Mouse (Mus musculus): Measurements from ENCODE around the gene Tor1aip1. TPM values are rescaled to one million over a fixed set of nuclear protein-coding genes. Genes with fewer than 3 reads are reported as not detected.
A peak's percentile ranks its signal among the peaks of the same experiment; 100 is the strongest.

Tor1aip1 gene
- polyA plus RNA-seq, 1 experiment from 2014 or later = 45.8 TPM

- Histone ChIP-seq H3K36me3 (no peaks in the 10 kb centered on the region), H3K9ac (no peak overlapping the region), H3K27ac (no peak overlapping the region), H3K4me2 (no peak overlapping the region), H3K9me3 (replicated peaks) (no peaks in the 10 kb centered on the region), H3K4me1 (peaks cover 7% of the 10 kb centered on the region; the same call in 1 of the 2 replicates), H3K27me3 (no peaks in the 10 kb centered on the region), H3K4me3 (replicated peaks) (no peak overlapping the region)
- WGBS = 84% methylated on average over 2 of the region's 2 CpGs
- no peak for ATAC-seq (replicated peaks; ENCODE audit: low FRiP score)
These were observed 48.7 kb downstream of the Tor1aip1 start for GRCm38 (mm10) chr1:155987625-155988024.

GRCm38 (mm10) chr1:155974931-155975330 lies 61.3 kb downstream of the Tor1aip1 start:
- Histone ChIP-seq H3K9me3 (replicated peaks) (no peaks in the 10 kb centered on the region), H3K27me3 (no peaks in the 10 kb centered on the region), H3K4me1 (peaks cover 14% of the 10 kb centered on the region), H3K27ac (no peak overlapping the region), H3K9ac (no peak overlapping the region), H3K36me3 (no peaks in the 10 kb centered on the region), H3K4me2 (no peak overlapping the region), H3K4me3 (replicated peaks) (no peak overlapping the region)
- WGBS = 51% methylated on average over 2 of the region's 2 CpGs
- ATAC-seq (replicated peaks; ENCODE audit: low FRiP score) = no peak

GRCm38 (mm10) chr1:155973719-155974379 lies 62.4 kb downstream of the Tor1aip1 start:
- Histone ChIP-seq H3K9ac (peak overlapping the region; percentile 53), H3K27ac (peak overlapping the region; percentile 94), H3K9me3 (replicated peaks) (no peaks in the 10 kb centered on the region), H3K4me3 (replicated peaks) (peak overlapping the region; percentile 100), H3K4me1 (peaks cover 19% of the 10 kb centered on the region), H3K27me3 (no peaks in the 10 kb centered on the region), H3K4me2 (peak overlapping the region; percentile 61), H3K36me3 (no peaks in the 10 kb centered on the region)
- ATAC-seq (replicated peaks; ENCODE audit: low FRiP score) = peak; percentile 5; the same call in 1 of the 2 replicates
- 4% methylated on average over 19 of the region's 19 CpGs for WGBS

GRCm38 (mm10) chr1:155973068-155973718 lies 63.1 kb downstream of the Tor1aip1 start, which contains the start of gene Cep350:
TSS of gene Cep350 (minus strand) at chr1:155973255.
- Histone ChIP-seq H3K4me3 (replicated peaks) (peak within 1 kb of the TSS; percentile 100), H3K27me3 (no peaks in the 10 kb centered on the region), H3K36me3 (no peaks in the 10 kb centered on the region), H3K9me3 (replicated peaks) (no peaks in the 10 kb centered on the region), H3K4me1 (peaks cover 19% of the 10 kb centered on the region), H3K27ac (peak within 1 kb of the TSS; percentile 94), H3K9ac (peak within 1 kb of the TSS; percentile 98), H3K4me2 (peak within 1 kb of the TSS; percentile 66)
- peak; percentile 99 for ATAC-seq (replicated peaks; ENCODE audit: low FRiP score)
- WGBS = 0% methylated on average over 48 of the region's 57 CpGs

- H3K9me3 ChIP-seq (replicated peaks) = no peaks in the 10 kb centered on the region
- H3K27me3 ChIP-seq = no peaks in the 10 kb centered on the region
- ATAC-seq (replicated peaks; ENCODE audit: low FRiP score) = peak; percentile 79
- under 1% methylated on average over 48 of the region's 51 CpGs for WGBS
- H3K36me3 ChIP-seq = 0 out of 2 replicates have a peak, but pooled peaks cover 4% of the 10 kb centered on the region
- H3K4me2 ChIP-seq = peak overlapping the region; percentile 66
- H3K4me1 ChIP-seq = peaks cover 19% of the 10 kb centered on the region
- H3K9ac ChIP-seq = peak overlapping the region; percentile 98
- peak overlapping the region; percentile 100 for H3K4me3 ChIP-seq (replicated peaks)
- H3K27ac ChIP-seq = peak overlapping the region; percentile 94
These were observed 63.9 kb downstream of the Tor1aip1 start for GRCm38 (mm10) chr1:155972146-155973067.

Other genes with a start within 250 kb of the Tor1aip1 start
- gene Qsox1, start 223.6 kb downstream of the Tor1aip1 start, polyA plus RNA-seq (2015; fragmentation: Nextera tagmentation; extraction: Ambion mirVana) = 28.2 and 29.4 TPM in 2 replicates
- gene Cep350, start 63.2 kb downstream of the Tor1aip1 start, polyA plus RNA-seq (2015; fragmentation: Nextera tagmentation; extraction: Ambion mirVana) = 10.7 and 11.0 TPM in 2 replicates
- 112 and 114 TPM in 2 replicates for gene Tor1aip2, start 1.1 kb downstream of the Tor1aip1 start, polyA plus RNA-seq (2015; fragmentation: Nextera tagmentation; extraction: Ambion mirVana)
- 0.91 and 1.5 TPM in 2 replicates for gene Fam163a, start 168.5 kb upstream of the Tor1aip1 start, polyA plus RNA-seq (2015; fragmentation: Nextera tagmentation; extraction: Ambion mirVana)

Data from kidney, embryonic 15.5 days (tissue).